Mouse (Mus musculus) erythroblast, adult 5-6 weeks (primary cell): ENCODE measurements around the gene Noxo1. TPM values are rescaled to one million over a fixed set of nuclear protein-coding genes. Genes with fewer than 3 reads are reported as not detected.

Experiments
- ATAC-seq: replicated peaks from 2 replicates; pipeline ENCODE4 v1.8.0; 2016; ENCODE audit warnings: moderate number of reproducible peaks, mild to moderate bottlenecking, moderate TSS enrichment, inconsistent platforms; ENCODE audit not compliant: poor library complexity, low FRiP score, severe bottlenecking
- total RNA-seq, 2 experiments: library from RNA; stranded (forward) in 1 of 2; stranded (reverse) in 1 of 2; fragments of 150-400 nt in 1 of 2; fragments of 200-764, 138-1000 nt in 1 of 2; gene quantifications; 2 replicates each; pipeline versions ENCODE4 v1.2.3 to v1.2.4; 2015 to 2017; ENCODE audit warnings: low replicate concordance in 2 of 2

Noxo1 gene
- total RNA-seq, 2 experiments from 2014 or later, result not detected

DNA sequence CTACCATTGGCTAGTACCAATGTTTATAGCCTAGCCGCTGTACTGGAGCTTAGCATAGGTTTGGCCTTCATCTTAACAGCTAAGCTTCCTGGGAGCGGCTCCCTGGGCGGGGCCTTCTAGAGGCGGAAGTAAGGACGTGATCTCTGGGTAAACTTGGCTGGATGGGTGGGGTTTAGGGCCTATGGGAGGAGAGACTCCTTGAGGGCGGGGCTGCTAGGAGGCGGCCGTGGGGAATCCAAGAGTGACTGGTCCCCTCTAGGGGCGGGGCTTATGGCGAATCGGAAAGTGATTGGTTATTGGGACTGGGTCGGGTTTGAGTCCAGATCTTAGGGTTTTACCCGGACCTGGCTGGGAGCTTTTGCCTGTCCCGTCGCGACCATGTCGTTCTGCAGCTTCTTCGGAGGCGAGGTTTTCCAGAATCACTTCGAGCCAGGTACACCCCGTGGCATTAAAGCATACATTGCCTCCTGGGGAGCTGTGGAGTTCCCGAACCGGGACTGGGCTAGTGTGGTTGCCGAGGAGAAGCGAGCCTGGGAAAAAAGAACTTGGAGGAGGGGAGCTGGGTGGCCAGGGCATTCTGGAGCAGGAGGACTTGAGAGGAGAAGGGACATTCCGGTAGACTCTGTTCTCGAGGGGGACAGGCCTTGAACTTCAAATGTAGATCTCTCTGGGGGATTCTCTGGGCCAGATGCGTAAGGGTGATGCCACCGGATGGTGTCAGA is 40.5 kb downstream of the Noxo1 start, which contains the start of gene Msrb1:
TSS of gene Msrb1 (plus strand) at position 313 of the 722 bp plus-strand sequence.
- ATAC-seq, result peak; percentile 95

DNA sequence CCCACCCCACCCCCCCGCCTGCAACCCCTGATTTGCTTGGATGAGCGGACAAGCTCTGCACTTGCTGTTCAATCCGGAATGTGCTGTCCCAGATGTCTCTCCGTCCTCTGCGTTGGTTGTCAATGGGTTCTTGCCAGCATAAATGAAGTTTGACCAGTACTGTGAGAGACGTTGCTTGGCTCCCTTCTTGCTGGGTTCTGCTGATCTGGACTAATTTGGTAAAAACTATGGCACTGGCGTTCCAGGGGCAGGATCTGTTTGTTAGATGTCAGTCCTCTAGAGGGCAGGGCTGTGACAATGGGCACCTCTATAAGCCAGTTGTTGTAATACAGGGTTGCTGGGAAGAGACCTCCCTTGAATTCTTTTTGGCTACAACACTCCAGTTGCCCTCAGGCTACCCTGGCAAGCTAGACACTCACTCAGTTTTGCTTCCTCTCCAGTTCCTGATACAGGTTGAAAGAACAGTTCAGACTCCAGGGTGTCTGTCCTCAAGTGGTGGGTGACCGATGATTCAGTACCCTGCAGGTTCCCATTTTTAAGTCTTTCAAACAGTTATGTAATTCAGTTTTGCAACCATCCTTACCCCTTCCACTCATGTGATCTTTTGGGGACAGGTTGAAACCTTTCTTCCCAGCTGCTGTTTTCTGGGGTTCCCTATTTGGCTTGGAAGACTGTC is 41.2 kb downstream of the Noxo1 start:
- ATAC-seq, result no peak

DNA sequence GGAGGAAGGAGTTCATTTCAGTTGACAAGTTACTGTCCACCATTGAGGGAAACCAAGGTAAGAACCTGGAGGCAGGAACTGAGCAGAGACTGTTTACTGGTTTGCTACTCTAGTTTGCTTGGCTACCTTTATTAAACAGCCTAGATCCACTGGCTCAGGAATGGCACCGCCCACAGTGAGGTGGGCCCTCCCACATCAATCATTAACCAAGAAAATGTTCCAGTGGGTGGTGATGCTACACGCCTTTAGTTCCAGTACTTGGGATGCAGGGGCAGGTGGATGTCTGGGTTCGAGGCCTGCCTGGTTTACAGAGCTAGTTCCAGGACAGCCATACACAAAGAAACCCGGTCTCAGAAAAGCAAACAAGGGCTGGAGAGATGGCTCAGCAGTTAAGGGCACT is 42.2 kb downstream of the Noxo1 start:
- no peak for ATAC-seq

DNA sequence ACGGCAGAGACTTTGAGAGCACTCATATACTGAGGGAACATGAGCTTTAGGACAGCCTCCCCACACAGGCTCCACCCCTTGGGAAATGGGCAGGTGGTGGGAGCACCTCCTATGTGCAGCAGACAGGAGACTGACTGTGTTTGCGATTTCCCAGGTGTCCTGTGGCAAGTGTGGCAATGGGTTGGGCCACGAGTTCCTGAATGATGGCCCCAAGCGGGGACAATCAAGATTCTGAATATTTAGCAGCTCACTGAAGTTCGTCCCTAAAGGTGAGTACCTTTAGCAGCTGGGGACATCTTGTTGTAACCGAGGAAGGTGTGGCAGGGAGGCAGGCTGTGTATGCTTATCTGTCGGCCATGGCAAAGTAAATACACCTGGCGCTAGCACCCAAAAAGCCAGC is 43.9 kb downstream of the Noxo1 start:
- no peak for ATAC-seq

DNA sequence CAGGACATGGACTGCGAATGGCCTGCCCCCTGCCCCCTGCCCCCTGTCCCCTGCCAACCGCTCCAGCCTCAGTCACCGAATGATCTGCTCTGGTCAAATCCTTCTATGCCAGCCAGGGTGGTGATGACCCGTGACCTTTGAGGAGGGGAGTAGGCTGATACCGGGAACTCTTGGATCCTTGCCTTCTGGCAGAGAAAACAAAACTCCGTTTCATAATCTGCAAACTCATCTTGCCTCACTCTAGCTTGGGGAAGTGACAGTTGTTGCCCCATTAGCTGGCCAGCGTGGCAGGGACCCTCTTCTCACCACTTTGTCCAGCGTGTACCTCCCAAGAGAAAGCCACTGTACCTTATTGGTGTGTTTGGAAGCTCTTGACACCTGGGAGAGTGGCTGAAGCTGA is 46.3 kb downstream of the Noxo1 start:
- no peak for ATAC-seq

DNA sequence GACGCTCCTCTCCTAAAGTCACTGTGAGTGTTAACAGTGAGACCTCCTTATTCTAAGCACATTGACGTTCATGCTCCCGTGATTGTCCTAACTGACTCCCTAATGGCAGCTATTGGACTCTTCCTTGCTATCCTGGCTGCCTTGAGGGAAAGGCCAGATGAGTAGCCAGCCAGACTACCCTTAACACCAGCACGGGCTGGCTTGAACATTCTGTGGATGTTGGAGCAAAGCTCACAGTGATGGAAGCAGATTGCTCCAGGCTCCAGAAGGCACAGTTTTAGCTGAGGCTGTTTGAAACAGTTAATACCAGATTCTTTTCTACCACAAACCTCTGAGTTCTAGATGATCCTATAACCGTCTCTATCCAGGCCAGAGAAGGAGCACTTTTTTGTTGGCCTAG is 47.9 kb downstream of the Noxo1 start:
- ATAC-seq, result no peak

DNA sequence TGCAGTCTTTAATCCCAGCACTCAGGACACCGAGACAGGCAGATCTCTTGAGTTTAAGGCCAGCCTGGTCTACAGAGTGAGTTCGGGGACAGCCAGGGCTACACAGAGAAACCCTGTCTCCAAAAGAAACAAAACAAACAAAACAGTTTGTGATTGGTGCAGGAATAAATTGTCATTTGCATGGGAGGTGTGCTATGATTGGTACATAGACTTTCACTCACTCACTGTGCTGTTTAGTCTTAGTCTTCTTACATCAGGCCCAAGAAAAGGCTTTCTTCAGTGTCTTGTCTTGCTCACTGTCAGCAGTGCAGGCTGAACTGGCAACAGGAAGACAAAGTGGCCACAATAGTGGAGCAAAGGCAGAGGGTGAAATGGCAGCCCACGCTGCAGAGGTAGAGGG is 48.3 kb downstream of the Noxo1 start:
- no peak for ATAC-seq

DNA sequence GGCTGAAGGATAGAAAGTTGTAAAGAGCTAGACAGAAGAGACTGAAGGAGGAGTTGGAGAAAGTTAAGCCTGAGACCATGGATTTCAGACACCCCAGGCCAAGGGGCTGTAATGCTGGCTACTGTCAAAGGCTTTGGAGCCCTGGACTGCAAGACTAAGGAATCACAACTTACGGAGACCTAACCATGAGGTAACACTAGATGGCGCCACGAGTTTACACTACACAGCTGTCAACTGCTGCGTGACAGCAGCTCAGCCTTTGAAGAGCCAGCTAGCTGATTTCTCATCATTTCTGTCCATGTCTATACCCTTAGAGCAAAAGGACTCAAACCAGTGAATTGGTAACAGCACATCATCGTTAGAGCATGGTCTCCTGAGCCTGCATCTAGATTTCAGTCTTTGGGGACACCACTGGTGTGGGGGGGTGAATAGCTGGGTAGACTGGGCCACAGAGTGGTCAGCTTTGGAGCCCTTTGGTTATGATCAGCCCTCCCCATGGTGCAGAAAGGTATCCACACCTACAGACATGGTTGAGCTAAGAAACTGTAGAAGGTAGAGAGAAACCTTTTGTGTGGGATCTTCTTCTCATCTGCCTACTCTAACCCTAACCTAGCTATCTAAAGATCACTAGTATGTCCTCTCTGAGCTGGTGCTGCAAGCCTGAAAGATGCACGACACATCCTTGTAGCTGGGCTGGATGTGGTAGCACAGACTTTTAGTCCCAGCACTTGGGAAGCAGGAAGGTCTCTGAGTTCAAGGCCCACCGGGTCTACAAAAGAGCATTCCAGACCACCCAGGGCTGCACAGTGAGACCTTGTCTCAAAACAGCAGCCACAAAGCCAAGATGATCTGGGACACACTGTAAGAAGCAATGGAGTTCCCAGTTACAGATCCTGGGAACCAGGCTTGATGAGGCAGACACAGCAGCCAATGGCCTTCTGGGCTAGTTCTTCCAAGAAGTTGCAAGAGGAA is 49.8 kb downstream of the Noxo1 start:
- ATAC-seq, result peak; percentile 87

DNA sequence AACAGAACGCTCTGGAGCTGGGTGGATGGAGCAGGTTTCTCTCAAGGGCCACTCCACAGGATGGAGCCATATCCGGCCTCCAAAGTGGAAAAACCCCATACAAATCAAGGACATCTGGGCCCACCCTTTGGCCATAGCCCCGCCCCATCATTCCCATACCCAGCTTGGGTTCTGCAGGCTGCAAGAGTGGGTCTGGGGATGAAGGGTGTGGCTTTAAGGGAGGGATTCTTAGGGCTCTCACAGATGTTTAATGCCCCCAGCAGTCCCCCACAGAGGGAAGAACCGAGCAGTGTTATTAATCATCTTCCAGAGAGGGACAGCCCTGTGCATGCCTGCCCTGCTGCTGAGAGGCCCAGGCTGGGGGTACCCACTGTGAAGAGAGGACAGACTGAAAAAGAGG is 51.0 kb downstream of the Noxo1 start:
- no peak for ATAC-seq

Other genes starting within 250 kb of the Noxo1 start
Only the 30 nearest of the 32 such genes appear.
- 14.2 and 20.2 TPM in 2 replicates for gene Pgp, start 225.8 kb upstream of the Noxo1 start, total RNA-seq (2015; ENCODE audit: low replicate concordance)
- gene Pgp, start 225.8 kb upstream of the Noxo1 start, total RNA-seq (2017; ENCODE audit: low replicate concordance), result 6.1 and 8.1 TPM in 2 replicates
- 1.7 TPM in 1 of 2 replicates, not detected in the other for gene Bricd5, start 222.3 kb upstream of the Noxo1 start, total RNA-seq (2015; ENCODE audit: low replicate concordance)
- 1.1 TPM in 1 of 2 replicates, not detected in the other for gene Bricd5, start 222.3 kb upstream of the Noxo1 start, total RNA-seq (2017; ENCODE audit: low replicate concordance)
- gene Mlst8, start 217.2 kb upstream of the Noxo1 start, total RNA-seq (2015; ENCODE audit: low replicate concordance), result 5.9 and 15.8 TPM in 2 replicates
- gene Mlst8, start 217.2 kb upstream of the Noxo1 start, total RNA-seq (2017; ENCODE audit: low replicate concordance), result 5.5 and 8.2 TPM in 2 replicates
- not detected in 2 replicates for gene Caskin1, start 207.6 kb upstream of the Noxo1 start, total RNA-seq (2015; ENCODE audit: low replicate concordance)
- gene Caskin1, start 207.6 kb upstream of the Noxo1 start, total RNA-seq (2017; ENCODE audit: low replicate concordance), result not detected in 2 replicates
- gene Traf7, start 168.3 kb upstream of the Noxo1 start, total RNA-seq (2015; ENCODE audit: low replicate concordance), result 11.9 and 13.2 TPM in 2 replicates
- gene Traf7, start 168.3 kb upstream of the Noxo1 start, total RNA-seq (2017; ENCODE audit: low replicate concordance), result 24.2 and 45.2 TPM in 2 replicates
- gene Rab26, start 162.0 kb upstream of the Noxo1 start, total RNA-seq (2015; ENCODE audit: low replicate concordance), result not detected in 2 replicates
- not detected in 2 replicates for gene Rab26, start 162.0 kb upstream of the Noxo1 start, total RNA-seq (2017; ENCODE audit: low replicate concordance)
- 1.5 and 6.1 TPM in 2 replicates for gene Pkd1, start 146.4 kb upstream of the Noxo1 start, total RNA-seq (2015; ENCODE audit: low replicate concordance)
- 3.8 and 16.2 TPM in 2 replicates for gene Pkd1, start 146.4 kb upstream of the Noxo1 start, total RNA-seq (2017; ENCODE audit: low replicate concordance)
- 16.3 and 75.9 TPM in 2 replicates for gene Tsc2, start 63.6 kb upstream of the Noxo1 start, total RNA-seq (2015; ENCODE audit: low replicate concordance)
- gene Tsc2, start 63.6 kb upstream of the Noxo1 start, total RNA-seq (2017; ENCODE audit: low replicate concordance), result 8.6 and 9.0 TPM in 2 replicates
- 1.0 TPM in 1 of 2 replicates, not detected in the other for gene Nthl1, start 63.6 kb upstream of the Noxo1 start, total RNA-seq (2015; ENCODE audit: low replicate concordance)
- gene Nthl1, start 63.6 kb upstream of the Noxo1 start, total RNA-seq (2017; ENCODE audit: low replicate concordance), result 0.56 and 0.85 TPM in 2 replicates
- gene Slc9a3r2, start 45.9 kb upstream of the Noxo1 start, total RNA-seq (2015; ENCODE audit: low replicate concordance), result 0.38 TPM in 1 of 2 replicates, not detected in the other
- 0.56 and 1.8 TPM in 2 replicates for gene Slc9a3r2, start 45.9 kb upstream of the Noxo1 start, total RNA-seq (2017; ENCODE audit: low replicate concordance)
- not detected in 2 replicates for gene Npw, start 37.8 kb upstream of the Noxo1 start, total RNA-seq (2015; ENCODE audit: low replicate concordance)
- not detected in 2 replicates for gene Npw, start 37.8 kb upstream of the Noxo1 start, total RNA-seq (2017; ENCODE audit: low replicate concordance)
- 3.7 and 7.9 TPM in 2 replicates for gene Zfp598, start 26.5 kb upstream of the Noxo1 start, total RNA-seq (2015; ENCODE audit: low replicate concordance)
- 4.0 and 4.3 TPM in 2 replicates for gene Zfp598, start 26.5 kb upstream of the Noxo1 start, total RNA-seq (2017; ENCODE audit: low replicate concordance)
- gene Syngr3, start 6.3 kb upstream of the Noxo1 start, total RNA-seq (2015; ENCODE audit: low replicate concordance), result not detected in 2 replicates
- not detected in 2 replicates for gene Syngr3, start 6.3 kb upstream of the Noxo1 start, total RNA-seq (2017; ENCODE audit: low replicate concordance)
- gene Gfer, start 78 bp upstream of the Noxo1 start, total RNA-seq (2015; ENCODE audit: low replicate concordance), result 2.7 and 6.3 TPM in 2 replicates
- 3.0 and 7.2 TPM in 2 replicates for gene Gfer, start 78 bp upstream of the Noxo1 start, total RNA-seq (2017; ENCODE audit: low replicate concordance)
- gene Tbl3, start 11.4 kb downstream of the Noxo1 start, total RNA-seq (2015; ENCODE audit: low replicate concordance), result 0.58 and 5.9 TPM in 2 replicates
- gene Tbl3, start 11.4 kb downstream of the Noxo1 start, total RNA-seq (2017; ENCODE audit: low replicate concordance), result 4.3 and 11.9 TPM in 2 replicates
- gene Rnf151, start 21.8 kb downstream of the Noxo1 start, total RNA-seq (2015; ENCODE audit: low replicate concordance), result not detected in 2 replicates
- gene Rnf151, start 21.8 kb downstream of the Noxo1 start, total RNA-seq (2017; ENCODE audit: low replicate concordance), result not detected in 2 replicates
- 1,254 and 1,636 TPM in 2 replicates for gene Rps2, start 21.9 kb downstream of the Noxo1 start, total RNA-seq (2015; ENCODE audit: low replicate concordance)
- gene Rps2, start 21.9 kb downstream of the Noxo1 start, total RNA-seq (2017; ENCODE audit: low replicate concordance), result 281 and 355 TPM in 2 replicates
- gene Ndufb10, start 28.2 kb downstream of the Noxo1 start, total RNA-seq (2015; ENCODE audit: low replicate concordance), result 52.0 and 124 TPM in 2 replicates
- 74.1 and 90.5 TPM in 2 replicates for gene Ndufb10, start 28.2 kb downstream of the Noxo1 start, total RNA-seq (2017; ENCODE audit: low replicate concordance)
- gene Rpl3l, start 31.6 kb downstream of the Noxo1 start, total RNA-seq (2015; ENCODE audit: low replicate concordance), result not detected in 2 replicates
- not detected in 2 replicates for gene Rpl3l, start 31.6 kb downstream of the Noxo1 start, total RNA-seq (2017; ENCODE audit: low replicate concordance)
- gene Msrb1, start 40.4 kb downstream of the Noxo1 start, total RNA-seq (2015; ENCODE audit: low replicate concordance), result 177 and 224 TPM in 2 replicates
- gene Msrb1, start 40.4 kb downstream of the Noxo1 start, total RNA-seq (2017; ENCODE audit: low replicate concordance), result 42.8 and 97.5 TPM in 2 replicates
- gene Hs3st6, start 56.8 kb downstream of the Noxo1 start, total RNA-seq (2015; ENCODE audit: low replicate concordance), result not detected in 2 replicates
- not detected in 2 replicates for gene Hs3st6, start 56.8 kb downstream of the Noxo1 start, total RNA-seq (2017; ENCODE audit: low replicate concordance)
- gene Meiob, start 108.1 kb downstream of the Noxo1 start, total RNA-seq (2015; ENCODE audit: low replicate concordance), result not detected in 2 replicates
- gene Meiob, start 108.1 kb downstream of the Noxo1 start, total RNA-seq (2017; ENCODE audit: low replicate concordance), result not detected in 2 replicates
- 191 and 222 TPM in 2 replicates for gene Hagh, start 143.9 kb downstream of the Noxo1 start, total RNA-seq (2015; ENCODE audit: low replicate concordance)
- 223 and 230 TPM in 2 replicates for gene Hagh, start 143.9 kb downstream of the Noxo1 start, total RNA-seq (2017; ENCODE audit: low replicate concordance)
- 58.0 and 66.9 TPM in 2 replicates for gene Fahd1, start 154.1 kb downstream of the Noxo1 start, total RNA-seq (2015; ENCODE audit: low replicate concordance)
- gene Fahd1, start 154.1 kb downstream of the Noxo1 start, total RNA-seq (2017; ENCODE audit: low replicate concordance), result 71.4 and 87.7 TPM in 2 replicates
- gene Igfals, start 169.8 kb downstream of the Noxo1 start, total RNA-seq (2015; ENCODE audit: low replicate concordance), result not detected in 2 replicates
- 0.17 TPM in 1 of 2 replicates, not detected in the other for gene Igfals, start 169.8 kb downstream of the Noxo1 start, total RNA-seq (2017; ENCODE audit: low replicate concordance)
- 25.4 and 31.6 TPM in 2 replicates for gene Nubp2, start 190.1 kb downstream of the Noxo1 start, total RNA-seq (2015; ENCODE audit: low replicate concordance)
- 10.6 and 11.4 TPM in 2 replicates for gene Nubp2, start 190.1 kb downstream of the Noxo1 start, total RNA-seq (2017; ENCODE audit: low replicate concordance)
- 20.4 and 49.3 TPM in 2 replicates for gene Spsb3, start 190.4 kb downstream of the Noxo1 start, total RNA-seq (2015; ENCODE audit: low replicate concordance)
- 28.2 and 35.1 TPM in 2 replicates for gene Spsb3, start 190.4 kb downstream of the Noxo1 start, total RNA-seq (2017; ENCODE audit: low replicate concordance)
- 7.1 and 8.6 TPM in 2 replicates for gene Eme2, start 198.9 kb downstream of the Noxo1 start, total RNA-seq (2015; ENCODE audit: low replicate concordance)
- 10.9 and 12.4 TPM in 2 replicates for gene Eme2, start 198.9 kb downstream of the Noxo1 start, total RNA-seq (2017; ENCODE audit: low replicate concordance)
- gene Mrps34, start 198.9 kb downstream of the Noxo1 start, total RNA-seq (2015; ENCODE audit: low replicate concordance), result 4.8 and 7.1 TPM in 2 replicates
- 2.0 and 5.0 TPM in 2 replicates for gene Mrps34, start 198.9 kb downstream of the Noxo1 start, total RNA-seq (2017; ENCODE audit: low replicate concordance)
- 15.0 and 18.3 TPM in 2 replicates for gene Nme3, start 200.3 kb downstream of the Noxo1 start, total RNA-seq (2015; ENCODE audit: low replicate concordance)
- gene Nme3, start 200.3 kb downstream of the Noxo1 start, total RNA-seq (2017; ENCODE audit: low replicate concordance), result 29.1 and 32.2 TPM in 2 replicates